Mouse (Mus musculus) ovary, postnatal 36 days (tissue): ENCODE measurements around the gene Plg.
A peak's percentile ranks its signal among the peaks of the same experiment; 100 is the strongest.

Experiments used
- DNase-seq: peaks from one replicate; pipeline ENCODE4 v3.0.0; 2022; ENCODE audit warnings: low spot score, mixed read lengths

Gene Plg

DNA sequence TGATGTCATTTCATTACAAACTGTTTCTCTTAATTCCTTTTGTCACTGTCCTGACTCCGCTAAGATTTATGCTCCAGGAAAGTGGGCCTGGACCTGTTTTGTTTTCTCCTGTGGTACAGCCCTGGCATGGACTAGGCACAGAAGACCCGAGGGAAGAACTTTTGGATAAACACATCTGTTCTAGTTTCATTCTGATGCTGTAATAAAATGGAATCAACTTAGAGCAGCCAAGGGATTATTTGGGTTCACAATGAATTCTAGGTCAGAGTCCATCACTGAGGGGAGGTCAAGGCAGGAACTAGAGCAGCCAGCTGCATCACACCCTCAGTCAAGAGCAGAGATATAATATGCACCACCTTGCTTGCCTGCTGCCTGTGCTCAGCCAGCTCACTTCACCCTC, 9.4 kb downstream of the Plg start:
- DNase-seq: no peak

DNA sequence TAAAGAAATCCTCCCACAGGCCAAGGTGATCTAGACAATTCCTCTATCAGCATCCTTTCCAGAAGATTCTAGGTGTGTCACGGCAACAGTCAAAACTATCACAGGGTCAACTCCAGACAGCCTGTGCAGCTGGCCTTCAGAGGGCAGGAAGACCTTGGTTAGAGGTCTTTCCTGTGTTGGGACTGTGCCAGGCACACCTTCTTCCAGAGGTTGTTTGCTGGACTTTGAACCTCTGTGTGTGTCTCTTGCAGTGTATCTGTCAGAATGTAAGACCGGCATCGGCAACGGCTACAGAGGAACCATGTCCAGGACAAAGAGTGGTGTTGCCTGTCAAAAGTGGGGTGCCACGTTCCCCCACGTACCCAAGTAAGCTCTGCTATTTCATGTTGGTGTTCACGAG, 9.8 kb downstream of the Plg start:
- DNase-seq: no peak

DNA sequence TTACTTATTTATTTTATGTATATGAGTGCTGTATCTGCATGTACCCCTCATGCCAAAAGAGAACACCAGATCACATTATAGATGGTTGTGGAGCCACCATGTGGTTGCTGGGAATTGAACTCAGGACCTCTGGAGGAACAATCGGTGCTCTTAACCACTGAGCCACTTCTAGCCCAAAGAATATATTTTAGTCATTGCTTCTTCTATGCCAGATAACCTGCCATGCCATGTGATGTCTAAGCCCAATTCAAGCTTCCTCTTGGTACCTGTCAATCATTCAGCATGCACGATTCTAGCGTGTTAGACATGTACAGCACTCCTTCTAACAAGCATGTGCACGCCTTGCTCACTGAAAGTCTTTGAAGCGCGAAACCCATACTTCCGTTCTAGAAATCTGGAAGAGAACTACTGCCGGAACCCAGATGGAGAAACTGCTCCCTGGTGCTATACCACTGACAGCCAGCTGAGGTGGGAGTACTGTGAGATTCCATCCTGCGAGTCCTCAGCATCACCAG, 17.8 kb downstream of the Plg start:
- no peak for DNase-seq

GRCm38 (mm10) chr17:12403420-12403819, 25.0 kb downstream of the Plg start:
- no peak for DNase-seq

- no peak for DNase-seq
These were observed 31.0 kb downstream of the Plg start for GRCm38 (mm10) chr17:12409346-12409944.

DNA sequence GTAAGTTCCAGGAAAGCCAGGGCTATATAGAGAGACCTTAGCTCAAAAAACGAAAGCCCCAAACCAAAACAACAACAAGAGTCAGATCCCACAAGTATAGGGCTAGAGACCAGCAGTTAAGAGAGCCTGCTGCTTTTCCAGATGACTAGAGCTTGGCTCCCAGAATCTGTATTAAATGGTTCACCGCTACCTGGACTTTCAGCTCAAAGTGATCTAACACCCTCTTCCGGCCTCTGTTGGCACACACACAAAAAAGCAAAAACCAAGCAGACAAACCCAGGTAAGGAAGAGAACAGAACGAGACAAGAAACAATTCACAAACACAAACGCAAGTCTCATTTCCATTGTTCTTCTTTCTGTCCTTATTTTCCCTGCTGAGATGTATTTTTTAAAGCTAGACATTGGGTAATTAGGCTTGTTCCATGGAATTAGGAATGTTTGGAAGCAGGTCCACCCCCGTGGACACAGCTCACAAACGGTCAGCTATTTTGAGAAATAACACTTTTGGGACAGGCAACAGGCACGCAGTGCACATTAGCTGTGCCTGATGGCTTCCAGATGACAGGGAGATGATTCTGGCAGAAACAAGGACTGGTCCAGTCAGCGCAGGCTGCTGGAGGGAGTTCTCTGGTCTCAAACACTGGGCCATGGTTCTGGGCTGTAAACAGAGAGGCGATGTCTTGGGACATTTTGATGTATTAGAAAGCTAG, 33.9 kb downstream of the Plg start:
- DNase-seq: no peak

GRCm38 (mm10) chr17:12412891-12413237, 34.5 kb downstream of the Plg start:
- no peak for DNase-seq

DNA sequence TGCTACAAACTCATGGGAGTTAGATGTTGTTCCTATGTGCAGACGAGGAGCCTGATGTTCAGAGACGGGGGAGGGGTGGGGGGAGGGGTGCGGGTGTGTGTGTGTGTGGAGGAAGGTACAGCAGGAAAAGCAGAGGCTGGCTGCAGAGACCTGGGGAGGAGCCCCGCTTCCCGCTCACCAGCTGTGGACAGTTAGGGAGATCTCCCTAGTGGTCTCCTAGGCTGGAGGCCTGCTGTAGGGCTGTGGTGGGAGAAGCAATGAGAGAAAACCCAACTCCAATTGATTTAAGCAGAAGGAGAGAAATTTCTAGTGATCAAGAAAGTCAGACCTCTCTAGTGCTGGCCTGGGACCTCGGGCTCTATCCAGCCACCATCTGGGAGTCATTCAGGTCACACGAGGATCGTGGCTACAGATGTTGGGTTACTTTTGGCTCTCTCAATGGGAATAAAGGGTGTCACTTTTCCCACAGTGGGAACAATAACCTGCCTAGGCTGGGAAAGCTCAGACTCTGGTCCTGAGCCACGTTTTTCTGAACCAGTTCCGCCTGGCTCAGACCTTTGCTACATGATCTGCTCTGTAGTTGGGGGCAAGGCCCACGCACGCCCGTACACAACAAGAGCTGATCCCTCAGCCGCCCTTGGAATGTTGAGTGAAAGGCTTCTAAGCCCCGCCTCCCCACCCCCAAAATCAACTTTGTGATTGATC, 36.8 kb downstream of the Plg start:
- no peak for DNase-seq

GRCm38 (mm10) chr17:12415741-12416140, 37.3 kb downstream of the Plg start:
- DNase-seq: no peak

DNA sequence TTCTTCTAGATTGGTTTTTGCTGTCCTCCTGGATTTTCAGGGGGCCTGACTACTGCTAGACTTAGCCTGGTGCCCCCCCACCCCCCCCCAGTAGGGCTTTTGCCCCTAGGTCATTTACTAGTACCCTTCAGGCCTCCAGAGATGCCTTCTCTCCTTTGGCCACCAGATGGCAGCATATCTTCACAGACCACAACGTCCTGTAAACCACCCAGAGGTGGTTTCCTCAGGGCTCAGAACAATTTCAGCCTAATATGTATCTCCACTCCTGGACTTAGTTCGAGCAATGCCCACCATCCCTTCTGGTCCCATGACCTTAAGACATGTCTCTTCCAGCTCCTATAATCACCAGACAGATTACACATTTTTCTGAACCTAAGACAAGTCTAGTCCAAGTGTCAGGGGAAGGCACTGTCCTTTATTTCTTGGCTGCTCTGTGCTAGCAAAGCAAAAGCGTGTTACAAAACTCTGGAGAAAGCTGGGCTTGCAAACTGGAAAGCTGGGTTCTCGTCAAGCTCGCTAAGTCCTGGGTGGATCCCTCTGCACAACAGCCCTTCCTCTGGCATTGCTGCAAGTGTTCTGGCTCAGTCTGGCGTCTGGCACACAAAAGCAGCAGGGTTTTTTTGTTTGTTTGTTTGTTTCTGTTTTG, 38.0 kb downstream of the Plg start:
- DNase-seq: peak; percentile 67

DNA sequence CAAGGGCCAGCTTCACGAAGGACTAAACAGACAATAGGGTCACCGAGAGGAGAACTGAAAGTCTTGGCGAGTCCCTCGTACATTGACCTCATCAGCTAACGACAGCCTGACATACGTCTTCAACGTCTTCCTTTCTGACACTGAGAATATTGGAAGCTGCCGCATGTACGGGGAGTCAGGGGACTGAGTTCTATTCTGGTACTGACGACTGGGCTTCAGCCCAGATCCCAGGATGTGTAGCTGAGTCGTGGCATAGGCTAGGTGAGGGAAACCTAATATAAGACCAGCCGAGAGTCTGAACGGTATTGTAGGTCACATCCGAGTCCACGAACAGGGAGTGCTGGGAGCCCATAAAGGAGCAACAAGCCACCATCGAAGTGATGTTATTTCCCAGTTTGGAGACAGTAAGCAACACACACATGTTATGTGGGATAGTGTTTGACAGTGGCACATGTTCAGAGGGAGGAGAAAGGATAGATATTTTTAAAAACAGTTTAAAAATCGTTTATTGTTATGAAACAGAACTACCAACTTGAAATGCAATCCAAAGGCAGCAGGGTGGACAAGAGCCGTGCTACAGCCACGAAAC, 41.2 kb downstream of the Plg start:
- DNase-seq: no peak

GRCm38 (mm10) chr17:12420886-12421574, 42.6 kb downstream of the Plg start:
- DNase-seq: no peak

- DNase-seq: no peak
These were observed 43.7 kb downstream of the Plg start for GRCm38 (mm10) chr17:12422143-12422542.

DNA sequence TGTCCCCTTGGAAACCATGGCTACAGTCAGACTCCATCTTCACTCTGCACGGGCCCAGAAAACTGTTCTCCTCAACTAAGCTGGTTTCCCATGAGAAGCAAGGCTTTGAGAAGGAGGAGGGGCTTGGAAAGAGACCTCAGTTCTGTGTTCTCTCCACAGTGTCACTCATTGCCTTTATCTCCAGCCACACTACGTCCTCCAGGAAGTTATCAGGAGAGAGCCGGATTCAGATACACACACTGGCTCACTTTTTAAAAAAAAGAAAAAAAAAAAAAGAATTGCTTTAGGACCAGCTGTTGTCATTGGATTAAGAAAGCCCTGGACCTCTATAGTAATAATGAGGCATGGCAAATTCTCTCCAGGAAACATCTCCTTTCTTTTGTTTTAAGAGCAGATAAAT, 48.7 kb downstream of the Plg start:
- no peak for DNase-seq

GRCm38 (mm10) chr17:12428369-12428768, 50.0 kb downstream of the Plg start:
- DNase-seq: peak; percentile 28

DNA sequence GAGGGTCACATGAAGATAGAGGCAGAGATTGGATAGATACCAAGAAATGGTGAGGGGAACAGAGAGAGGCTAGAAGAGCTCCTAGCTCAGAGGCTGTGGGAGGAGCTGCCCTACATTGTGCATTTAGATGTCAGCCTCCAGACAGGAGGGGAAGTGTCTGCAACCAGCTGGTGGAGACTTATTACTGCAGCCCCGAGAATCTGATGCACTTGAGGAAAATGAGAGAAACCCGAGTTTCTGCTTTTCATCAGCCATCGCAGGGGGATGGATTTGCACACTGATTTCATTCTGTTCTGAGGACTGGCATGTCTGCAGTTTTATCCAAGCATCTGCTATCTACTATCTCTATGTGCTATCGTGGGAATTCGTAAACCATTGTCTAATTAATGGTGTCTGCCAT, 53.3 kb downstream of the Plg start:
- no peak for DNase-seq

DNA sequence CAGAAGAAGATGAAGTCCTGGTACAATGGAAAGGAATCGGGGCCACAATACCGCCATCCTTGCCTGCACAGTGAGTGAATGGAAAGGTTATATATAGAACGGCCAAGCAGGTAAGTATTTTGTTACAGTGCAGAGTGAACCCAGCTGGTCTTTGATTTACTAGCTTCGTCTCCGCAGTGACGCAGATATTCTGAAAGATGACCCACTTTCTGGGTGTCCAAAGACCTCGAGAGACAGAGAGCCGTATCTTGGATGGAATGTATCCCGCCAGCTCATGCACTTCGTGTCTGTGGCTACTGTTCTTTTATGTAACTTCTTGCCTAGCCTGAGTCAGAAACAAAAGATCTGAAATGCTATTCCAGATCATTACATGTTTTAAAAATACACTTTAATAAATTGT, 59.4 kb downstream of the Plg start:
- no peak for DNase-seq

- no peak for DNase-seq
These were observed 66.2 kb downstream of the Plg start for GRCm38 (mm10) chr17:12444561-12444960.

GRCm38 (mm10) chr17:12451234-12451633, 72.8 kb downstream of the Plg start:
- DNase-seq: no peak

GRCm38 (mm10) chr17:12452862-12453531, 74.6 kb downstream of the Plg start:
- peak; percentile 13 for DNase-seq

GRCm38 (mm10) chr17:12453691-12454090, 75.3 kb downstream of the Plg start:
- DNase-seq: no peak
